Mouse (Mus musculus) lung, embryonic 16.5 days (tissue): Measurements from ENCODE around the gene Pbp2. TPM values are rescaled to one million over a fixed set of nuclear protein-coding genes. Genes with fewer than 3 reads are reported as not detected.
A peak's percentile ranks its signal among the peaks of the same experiment; 100 is the strongest.

Source experiments
- ATAC-seq: fragments of 200-750 bp; cut with Nextera tagmentation; 2 replicates; pipeline ENCODE4 v1.8.0; 2017; ENCODE audit warnings: low read depth, mild to moderate bottlenecking, moderate library complexity
- H3K27ac ChIP-seq: fragments of 300-500 bp; sonication (generic); 2 replicates; pipeline ENCODE4 v1.5.1; 2014; ENCODE audit warnings: mild to moderate bottlenecking, control low read depth, low read length
- H3K27me3 ChIP-seq: fragments of 300-500 bp; sonication (generic); 2 replicates; pipeline ENCODE4 v1.6.1; 2014; ENCODE audit warnings: low read depth, low read length, mixed read lengths; ENCODE audit not compliant: control insufficient read depth, insufficient read depth
- H3K36me3 ChIP-seq: fragments of 300-500 bp; sonication (generic); 2 replicates; pipeline ENCODE4 v1.6.1; 2014; ENCODE audit warnings: low read length; ENCODE audit not compliant: control insufficient read depth, insufficient read depth
- H3K4me1 ChIP-seq: fragments of 300-500 bp; sonication (generic); replicated peaks from 2 replicates; pipeline ENCODE4 v1.6.1; 2014; ENCODE audit warnings: low read length, mixed read lengths; ENCODE audit not compliant: control insufficient read depth, insufficient read depth
- H3K4me2 ChIP-seq: fragments of 300-500 bp; sonication (generic); 2 replicates; pipeline ENCODE4 v1.6.1; 2014; ENCODE audit warnings: low read depth, low read length, control low read depth
- H3K4me3 ChIP-seq: fragments of 300-500 bp; sonication (generic); 2 replicates; pipeline ENCODE4 v1.5.1; 2014; ENCODE audit warnings: mild to moderate bottlenecking, low read length, control low read depth
- H3K9ac ChIP-seq: fragments of 300-500 bp; sonication (generic); 2 replicates; pipeline ENCODE4 v1.6.1; 2014; ENCODE audit warnings: low read length, control low read depth
- H3K9me3 ChIP-seq: fragments of 300-500 bp; sonication (generic); 2 replicates; pipeline ENCODE4 v1.6.1; 2016; ENCODE audit warnings: low read length; ENCODE audit not compliant: control insufficient read depth
- WGBS: fragments of 180-500 bp; shearing (Covaris S2); extraction: QIAGEN DNeasy Blood & Tissue Kit; methylation state at CpG from one replicate; pipeline ENCODE4 v1.1.7; 2014; 5-methylcytosine and 5-hydroxymethylcytosine counted together
- polyA plus RNA-seq: library from polyadenylated mRNA; unstranded; fragments of >200 nt; fragmentation: Nextera tagmentation; extraction: Ambion mirVana; gene quantifications from 2 replicates; pipeline ENCODE4 v1.2.1, GENCODE M21; 2015

Gene Pbp2
- polyA plus RNA-seq, 1 experiment from 2014 or later, result 0.15 TPM

DNA sequence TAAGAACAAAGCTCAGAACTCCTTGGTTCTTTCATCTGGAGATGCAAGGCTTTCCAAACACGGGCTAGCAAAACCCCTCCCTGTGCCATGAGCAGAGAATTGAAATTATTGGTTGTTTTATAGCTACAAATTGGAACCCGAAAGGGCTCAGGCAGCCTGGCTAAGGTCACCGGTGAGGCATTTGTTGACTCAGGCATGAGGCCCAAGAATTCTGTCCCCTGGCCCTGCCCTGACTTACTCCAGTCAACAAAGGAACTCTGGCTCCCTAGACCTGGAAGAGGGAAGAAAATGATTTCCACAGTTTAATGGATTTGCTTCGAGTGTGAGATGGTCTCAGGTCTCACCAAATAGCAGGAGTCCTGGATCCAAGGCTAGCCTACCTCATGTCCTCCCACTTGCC, 17.8 kb downstream of the Pbp2 start:
- Histone ChIP-seq H3K4me3 (no peak overlapping the region), H3K27me3 (no peaks in the 10 kb centered on the region), H3K36me3 (no peaks in the 10 kb centered on the region), H3K4me2 (no peak overlapping the region), H3K9ac (no peak overlapping the region), H3K4me1 (peaks cover 20% of the 10 kb centered on the region), H3K27ac (peak overlapping the region; percentile 37), H3K9me3 (no peaks in the 10 kb centered on the region)
- WGBS, result 41% methylated on average over 4 of the region's 4 CpGs
- no peak for ATAC-seq

DNA sequence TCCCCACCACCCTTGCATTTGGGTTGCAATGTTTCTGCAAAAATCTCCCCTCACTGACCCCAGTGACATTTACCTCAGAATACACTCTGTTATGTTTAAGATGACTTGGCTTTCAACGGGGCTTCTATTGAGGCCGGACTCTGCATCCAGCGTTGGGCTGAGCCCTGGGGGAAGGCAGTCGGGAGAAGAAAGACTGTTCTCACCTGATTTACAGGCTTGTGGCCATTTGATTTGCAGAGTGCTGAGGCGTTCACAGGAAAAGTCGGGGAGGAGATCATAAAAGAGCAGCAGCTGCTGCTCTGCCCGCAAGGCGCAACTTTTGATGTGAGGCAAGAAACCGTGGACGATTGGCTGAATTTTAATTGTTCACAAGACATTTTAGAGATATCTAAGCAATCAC, 30.3 kb downstream of the Pbp2 start:
- peaks cover 3% of the 10 kb centered on the region; the same call in 1 of the 2 replicates for H3K4me1 ChIP-seq
- H3K9me3 ChIP-seq, result no peaks in the 10 kb centered on the region
- no peak overlapping the region for H3K4me2 ChIP-seq
- no peaks in the 10 kb centered on the region for H3K36me3 ChIP-seq
- WGBS, result 33% methylated on average over 10 of the region's 10 CpGs
- ATAC-seq, result no peak
- no peak overlapping the region for H3K27ac ChIP-seq
- no peaks in the 10 kb centered on the region for H3K27me3 ChIP-seq
- no peak overlapping the region for H3K4me3 ChIP-seq
- H3K9ac ChIP-seq, result no peak overlapping the region

DNA sequence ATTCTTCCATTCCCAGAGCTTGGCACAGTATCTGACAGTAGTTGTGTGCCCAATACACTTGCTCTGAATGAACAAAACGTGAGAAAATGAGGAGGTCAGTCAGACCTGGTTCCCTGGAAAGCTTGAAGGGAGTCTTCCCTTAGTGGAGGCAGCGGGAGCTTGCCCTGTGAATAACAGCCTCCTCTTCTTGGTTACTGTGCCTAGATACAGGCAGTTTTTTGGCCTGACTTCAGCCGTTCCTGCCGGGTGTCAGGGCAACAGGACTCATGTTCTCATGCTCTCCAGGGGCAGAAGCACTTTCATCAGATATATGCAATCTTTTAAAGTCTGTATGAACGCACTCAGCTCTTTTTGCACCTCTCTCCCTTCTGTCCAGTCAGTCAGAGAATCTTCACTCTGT, 30.9 kb downstream of the Pbp2 start:
- ATAC-seq, result no peak
- Histone ChIP-seq H3K4me3 (no peak overlapping the region), H3K4me1 (peaks cover 3% of the 10 kb centered on the region), H3K27ac (no peak overlapping the region), H3K27me3 (no peaks in the 10 kb centered on the region), H3K9me3 (no peaks in the 10 kb centered on the region), H3K36me3 (no peaks in the 10 kb centered on the region), H3K9ac (no peak overlapping the region), H3K4me2 (no peak overlapping the region)
- 29% methylated on average over 5 of the region's 5 CpGs for WGBS

DNA sequence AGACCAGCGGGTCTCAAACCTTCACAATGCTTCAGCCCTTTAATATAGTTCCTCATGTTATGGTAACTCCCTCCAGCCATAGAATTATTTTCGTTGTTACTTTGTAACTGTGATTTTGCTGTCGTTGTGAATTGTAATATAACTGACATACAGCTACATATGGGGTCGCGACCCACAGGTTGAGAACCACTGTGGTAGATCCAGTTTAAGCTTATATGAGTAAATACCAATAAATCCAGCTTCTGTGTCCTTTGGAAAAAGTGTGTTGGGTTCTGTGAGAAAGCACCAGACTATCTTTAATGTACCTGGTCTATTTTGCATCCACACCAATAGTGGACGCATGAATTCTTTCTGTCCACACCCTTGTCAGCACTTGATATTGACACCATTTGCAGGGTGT, 31.9 kb downstream of the Pbp2 start:
- Histone ChIP-seq H3K36me3 (no peaks in the 10 kb centered on the region), H3K4me1 (peaks cover 5% of the 10 kb centered on the region), H3K27me3 (no peaks in the 10 kb centered on the region), H3K4me3 (no peak overlapping the region), H3K9ac (no peak overlapping the region), H3K9me3 (no peaks in the 10 kb centered on the region), H3K4me2 (no peak overlapping the region), H3K27ac (no peak overlapping the region)
- 87% methylated on average over 6 of the region's 6 CpGs for WGBS
- no peak for ATAC-seq

DNA sequence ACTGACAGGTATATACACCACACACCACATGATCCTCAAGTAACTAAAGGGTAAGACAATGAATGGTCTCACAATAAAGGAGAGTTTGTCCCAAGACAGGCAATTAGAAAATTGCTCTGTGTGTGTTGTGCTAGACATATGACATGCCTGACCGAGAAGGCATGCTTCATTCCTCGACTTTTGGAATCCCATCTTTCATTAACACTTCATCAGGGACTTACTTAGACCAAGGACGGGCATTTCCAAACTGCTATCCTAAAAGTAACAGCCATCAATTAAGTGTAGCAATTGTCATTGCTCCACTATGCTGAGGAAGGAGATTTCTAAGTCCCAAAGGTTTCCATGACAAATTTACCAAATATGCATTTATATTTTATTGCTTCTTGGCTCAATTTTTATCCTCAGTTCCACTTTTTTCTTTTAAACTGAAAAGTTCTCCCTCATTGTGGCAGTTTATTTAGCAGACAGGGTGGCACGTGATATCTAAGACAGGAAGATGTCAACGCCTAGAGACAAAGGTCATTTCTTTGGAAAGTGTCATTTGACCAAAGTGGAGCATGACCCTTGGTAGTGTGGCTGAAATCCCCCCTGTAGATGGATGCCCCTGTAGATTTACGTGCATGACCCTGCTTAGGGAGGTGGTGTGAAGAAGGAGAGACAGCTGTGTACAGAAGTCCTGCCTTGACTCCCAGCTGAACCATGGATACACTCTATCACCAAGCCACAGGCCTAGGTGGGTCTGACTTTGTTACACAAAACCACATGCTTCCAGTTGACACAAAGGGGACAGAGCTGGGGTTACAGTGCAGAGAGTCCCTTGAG, 33.5 kb downstream of the Pbp2 start:
- no peaks in the 10 kb centered on the region for H3K9me3 ChIP-seq
- no peak overlapping the region for H3K9ac ChIP-seq
- H3K4me1 ChIP-seq, result peaks cover 7% of the 10 kb centered on the region
- H3K27ac ChIP-seq, result no peak overlapping the region; the same call in 1 of the 2 replicates
- ATAC-seq, result peak; percentile 82
- H3K27me3 ChIP-seq, result no peaks in the 10 kb centered on the region
- no peaks in the 10 kb centered on the region for H3K36me3 ChIP-seq
- no peak overlapping the region for H3K4me2 ChIP-seq
- H3K4me3 ChIP-seq, result no peak overlapping the region
- 47% methylated on average over 6 of the region's 6 CpGs for WGBS

DNA sequence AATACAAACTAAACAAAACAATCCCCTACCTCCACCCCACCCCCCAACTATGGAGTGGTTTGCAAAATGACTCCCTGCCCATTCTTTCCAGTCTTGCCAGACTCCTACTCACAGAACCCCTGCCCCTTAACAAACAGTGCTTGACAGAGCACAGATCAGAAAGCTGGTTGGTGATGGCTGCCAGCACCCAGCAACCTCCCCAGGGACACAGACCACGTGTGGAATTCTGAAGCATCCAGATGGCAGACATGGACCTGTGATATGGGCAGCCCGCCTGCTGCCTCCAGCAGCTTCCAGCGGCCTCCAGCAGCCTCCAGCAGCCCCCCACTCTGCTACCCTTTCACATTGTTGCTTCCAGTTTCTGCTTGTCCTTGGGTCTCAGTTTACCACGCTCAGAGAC, 35.0 kb downstream of the Pbp2 start:
- H3K27ac ChIP-seq, result no peak overlapping the region
- H3K4me2 ChIP-seq, result no peak overlapping the region
- 65% methylated on average over 4 of the region's 4 CpGs for WGBS

DNA sequence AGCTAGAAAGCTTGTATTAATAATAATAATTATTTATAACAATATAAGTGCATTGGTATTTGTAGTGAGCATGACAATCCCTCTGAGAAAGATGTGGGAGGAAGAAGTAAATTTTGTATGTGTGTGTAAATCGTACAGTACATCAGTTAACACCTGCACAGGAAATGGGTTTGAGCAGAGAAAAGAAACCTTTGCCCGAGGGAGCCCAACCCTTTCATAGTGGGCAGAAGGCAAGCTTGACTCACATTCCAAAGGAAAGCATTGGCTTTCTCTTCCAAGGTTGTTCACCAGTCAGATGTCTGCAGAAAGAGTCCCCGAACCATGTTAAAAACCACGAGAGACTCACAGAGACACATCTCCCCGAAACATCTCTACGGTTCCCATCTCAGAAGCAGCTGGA, 37.1 kb downstream of the Pbp2 start:
- Histone ChIP-seq H3K4me3 (no peak overlapping the region), H3K27ac (no peak overlapping the region), H3K9ac (no peak overlapping the region), H3K4me2 (no peak overlapping the region), H3K36me3 (no peaks in the 10 kb centered on the region), H3K27me3 (no peaks in the 10 kb centered on the region), H3K9me3 (no peaks in the 10 kb centered on the region), H3K4me1 (peaks cover 13% of the 10 kb centered on the region)
- ATAC-seq, result no peak
- whole genome bisulfite sequencing, result 77% methylated on average over 6 of the region's 6 CpGs

More for the DNA sequence above, 35.0 kb downstream of the Pbp2 start:
- H3K4me3 ChIP-seq, result no peak overlapping the region
- H3K36me3 ChIP-seq, result no peaks in the 10 kb centered on the region
- ATAC-seq, result no peak
- no peaks in the 10 kb centered on the region for H3K9me3 ChIP-seq
- H3K27me3 ChIP-seq, result no peaks in the 10 kb centered on the region
- H3K4me1 ChIP-seq, result peaks cover 9% of the 10 kb centered on the region
- H3K9ac ChIP-seq, result no peak overlapping the region

DNA sequence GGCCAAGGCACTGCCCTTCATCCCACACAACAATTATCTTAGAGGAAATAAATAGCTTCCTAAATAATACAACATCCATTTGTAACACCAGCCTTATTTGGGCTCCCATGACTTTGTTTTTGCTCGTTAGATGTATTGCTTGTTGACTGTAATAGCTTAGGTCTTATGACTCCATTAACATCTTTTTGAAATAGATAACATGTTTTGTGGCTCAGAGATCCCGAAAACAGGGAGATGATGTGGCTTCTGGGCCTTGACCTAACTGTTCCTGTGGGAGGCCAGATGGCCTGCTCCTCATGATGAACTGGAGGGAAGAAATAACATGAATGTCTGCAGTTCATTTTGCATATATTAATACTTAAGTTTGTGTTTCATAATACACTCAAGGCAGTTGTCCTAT, 38.4 kb downstream of the Pbp2 start:
- Histone ChIP-seq H3K4me3 (no peak overlapping the region), H3K9ac (no peak overlapping the region), H3K27me3 (no peaks in the 10 kb centered on the region), H3K4me1 (peaks cover 13% of the 10 kb centered on the region), H3K27ac (no peak overlapping the region), H3K9me3 (no peaks in the 10 kb centered on the region), H3K36me3 (no peaks in the 10 kb centered on the region), H3K4me2 (no peak overlapping the region)
- ATAC-seq, result no peak
- WGBS, result 46% methylated on average over 2 of the region's 2 CpGs

DNA sequence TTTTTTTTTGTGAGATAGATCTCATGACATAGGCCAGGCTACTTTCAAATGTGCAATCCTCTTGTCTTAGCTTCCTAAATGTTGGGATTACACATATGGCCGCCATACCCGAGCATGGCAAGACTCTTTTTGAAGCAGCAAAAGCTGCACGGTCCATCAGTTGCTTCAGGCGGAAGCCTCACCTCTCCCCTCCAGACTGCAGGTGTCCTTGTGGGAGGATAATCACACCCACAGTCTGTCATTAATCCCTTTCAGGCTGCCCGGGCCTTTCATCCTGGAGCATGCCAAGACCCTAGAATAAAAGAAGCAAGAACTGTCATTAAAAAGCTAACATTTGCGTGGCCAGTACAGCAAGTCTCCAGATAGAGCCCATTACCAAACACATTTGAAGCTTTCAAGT, 40.6 kb downstream of the Pbp2 start:
- no peaks in the 10 kb centered on the region for H3K36me3 ChIP-seq
- WGBS, result 54% methylated on average over 6 of the region's 6 CpGs
- 0 out of 2 replicates have a peak overlapping the region, but pooled peaks have one; percentile 18 for H3K27ac ChIP-seq
- no peaks in the 10 kb centered on the region for H3K9me3 ChIP-seq
- H3K4me1 ChIP-seq, result peaks cover 10% of the 10 kb centered on the region
- no peaks in the 10 kb centered on the region for H3K27me3 ChIP-seq
- ATAC-seq, result no peak
- H3K9ac ChIP-seq, result no peak overlapping the region
- H3K4me3 ChIP-seq, result no peak overlapping the region
- no peak overlapping the region for H3K4me2 ChIP-seq
